Mouse (Mus musculus): ENCODE data around the gene Fastk. TPM values are rescaled to one million over a fixed set of nuclear protein-coding genes. Genes with fewer than 3 reads are reported as not detected.

Fastk gene
- polyA plus RNA-seq, 1 experiment from 2014 or later = 164 TPM

DNA sequence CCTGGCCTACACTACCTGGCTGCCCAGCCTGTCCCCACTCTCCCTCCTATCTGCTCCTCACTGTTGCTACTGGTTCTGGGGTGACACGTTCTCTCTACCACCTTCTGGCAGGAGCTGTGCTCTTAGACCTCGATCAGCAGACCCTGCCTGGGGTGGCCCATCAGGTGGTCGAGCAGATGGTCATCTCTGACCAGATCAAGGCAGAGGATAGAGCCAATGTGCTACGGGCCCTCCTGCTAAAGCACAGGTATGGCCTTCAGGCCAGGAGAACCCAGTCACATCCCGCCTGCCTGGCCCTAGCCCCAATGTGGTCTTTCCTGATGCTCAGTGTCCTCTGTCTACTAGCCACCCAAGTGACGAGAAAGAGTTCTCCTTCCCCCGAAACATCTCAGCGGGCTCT is 11.1 kb downstream of the Fastk start:
- Histone ChIP-seq H3K27me3 (replicated peaks) (no peaks in the 10 kb centered on the region), H3K9me3 (no peaks in the 10 kb centered on the region), H3K36me3 (peaks cover 96% of the 10 kb centered on the region), H3K4me2 (no peak overlapping the region), H3K27ac (replicated peaks) (peak overlapping the region; percentile 53; the same call in 1 of the 2 replicates), H3K4me1 (peaks cover 16% of the 10 kb centered on the region), H3K9ac (peak overlapping the region; percentile 19; the same call in 1 of the 2 replicates), H3K4me3 (no peak overlapping the region)
- ATAC-seq (ENCODE audit: extremely low read depth, insufficient number of reproducible peaks, low FRiP score, low TSS enrichment) = no peak
- 84% methylated on average over 8 of the region's 8 CpGs for WGBS

- no peaks in the 10 kb centered on the region for H3K9me3 ChIP-seq
- no peaks in the 10 kb centered on the region for H3K27me3 ChIP-seq (replicated peaks)
- 0 out of 2 replicates have a peak overlapping the region, but pooled peaks have one; percentile 5 for H3K27ac ChIP-seq (replicated peaks)
- 0 out of 2 replicates have a peak overlapping the region, but pooled peaks have one; percentile 3 for H3K4me3 ChIP-seq
- peaks cover 54% of the 10 kb centered on the region for H3K4me1 ChIP-seq
- H3K36me3 ChIP-seq = peaks cover 45% of the 10 kb centered on the region
- peak overlapping the region; percentile 91 for H3K9ac ChIP-seq
- no peak for ATAC-seq (ENCODE audit: extremely low read depth, insufficient number of reproducible peaks, low FRiP score, low TSS enrichment)
- WGBS = 21% methylated on average over 9 of the region's 9 CpGs
- peak overlapping the region; percentile 96 for H3K4me2 ChIP-seq
Observed at GRCm38 (mm10) chr5:24428596-24428995, 16.5 kb downstream of the Fastk start.

DNA sequence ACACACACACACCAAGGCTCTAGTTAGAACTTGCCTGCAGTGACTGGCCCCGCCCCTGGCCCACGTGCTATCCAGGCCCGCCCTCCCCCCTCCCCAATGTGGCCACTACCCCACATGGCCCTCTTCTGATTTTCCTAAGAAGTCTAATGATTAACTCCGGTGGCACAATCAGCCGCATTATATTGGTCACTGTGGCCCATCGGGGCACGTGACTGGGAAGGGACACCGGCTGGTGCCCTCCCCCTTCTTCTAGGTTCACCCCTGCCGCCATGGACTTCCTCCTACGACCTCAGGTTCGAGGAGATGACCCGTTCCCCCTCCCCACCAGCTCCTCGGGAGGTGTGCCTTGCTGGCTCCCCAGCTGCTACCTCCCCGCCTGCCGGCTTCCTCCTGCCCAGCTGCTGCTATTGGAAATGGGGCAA is 17.1 kb downstream of the Fastk start:
- Histone ChIP-seq H3K36me3 (peaks cover 39% of the 10 kb centered on the region), H3K4me2 (peak overlapping the region; percentile 96), H3K27me3 (replicated peaks) (no peaks in the 10 kb centered on the region), H3K27ac (replicated peaks) (0 out of 2 replicates have a peak overlapping the region, but pooled peaks have one; percentile 5), H3K4me1 (peaks cover 49% of the 10 kb centered on the region), H3K4me3 (0 out of 2 replicates have a peak overlapping the region, but pooled peaks have one; percentile 3), H3K9ac (peak overlapping the region; percentile 91), H3K9me3 (no peaks in the 10 kb centered on the region)
- no peak for ATAC-seq (ENCODE audit: extremely low read depth, insufficient number of reproducible peaks, low FRiP score, low TSS enrichment)
- WGBS = 14% methylated on average over 15 of the region's 15 CpGs

DNA sequence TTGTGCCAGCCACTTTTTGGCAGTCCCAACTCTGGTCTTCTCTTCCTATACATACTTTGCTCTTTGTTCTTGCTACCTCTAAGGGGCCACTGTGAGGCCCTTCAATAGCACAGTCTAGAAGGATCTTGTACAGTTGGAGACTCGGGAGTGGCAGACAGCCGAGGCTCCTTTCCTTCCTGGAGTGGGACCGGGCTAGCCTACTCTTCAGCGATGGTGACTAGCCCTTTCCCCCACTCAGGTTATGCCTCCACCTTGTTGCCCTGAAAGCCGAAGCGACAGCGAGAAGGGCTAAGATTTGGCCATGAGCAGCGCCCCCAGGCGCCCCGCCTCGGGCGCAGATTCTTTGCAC is 17.8 kb downstream of the Fastk start:
- no peak for ATAC-seq (ENCODE audit: extremely low read depth, insufficient number of reproducible peaks, low FRiP score, low TSS enrichment)
- peaks cover 31% of the 10 kb centered on the region for H3K36me3 ChIP-seq
- 27% methylated on average over 12 of the region's 12 CpGs for WGBS
- H3K27ac ChIP-seq (replicated peaks) = no peak overlapping the region
- H3K4me3 ChIP-seq = peak overlapping the region; percentile 81
- no peaks in the 10 kb centered on the region for H3K27me3 ChIP-seq (replicated peaks)
- peak overlapping the region; percentile 96 for H3K4me2 ChIP-seq
- H3K9ac ChIP-seq = peak overlapping the region; percentile 91; the same call in 1 of the 2 replicates
- peaks cover 51% of the 10 kb centered on the region for H3K4me1 ChIP-seq
- no peaks in the 10 kb centered on the region for H3K9me3 ChIP-seq

GRCm38 (mm10) chr5:24426556-24427284 is 18.4 kb downstream of the Fastk start:
- no peak overlapping the region for H3K27ac ChIP-seq (replicated peaks)
- no peak for ATAC-seq (ENCODE audit: extremely low read depth, insufficient number of reproducible peaks, low FRiP score, low TSS enrichment)
- H3K9me3 ChIP-seq = no peaks in the 10 kb centered on the region
- H3K4me3 ChIP-seq = peak overlapping the region; percentile 81
- peaks cover 30% of the 10 kb centered on the region for H3K36me3 ChIP-seq
- 18% methylated on average over 9 of the region's 9 CpGs for WGBS
- no peaks in the 10 kb centered on the region for H3K27me3 ChIP-seq (replicated peaks)
- peak overlapping the region; percentile 91 for H3K9ac ChIP-seq
- peak overlapping the region; percentile 96 for H3K4me2 ChIP-seq
- H3K4me1 ChIP-seq = peaks cover 51% of the 10 kb centered on the region

DNA sequence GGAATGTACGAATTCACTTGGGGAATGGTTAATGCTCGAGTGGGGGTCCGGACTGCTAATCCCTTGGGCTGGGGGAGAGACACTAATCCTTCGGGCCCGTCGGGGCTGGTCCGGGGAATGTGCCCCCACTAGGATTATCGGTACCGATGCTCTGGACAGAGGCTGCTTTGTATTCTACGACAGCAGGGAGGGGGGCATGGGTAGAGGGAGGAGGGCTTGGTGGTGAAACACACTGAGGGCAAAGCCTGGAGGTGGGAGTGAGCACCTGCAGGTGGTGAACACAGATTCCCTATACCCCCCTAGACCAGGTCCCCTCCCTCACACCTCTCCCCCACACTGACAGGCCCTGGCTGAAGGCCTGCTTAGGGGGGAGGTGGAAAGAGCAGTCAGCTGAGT is 19.1 kb downstream of the Fastk start:
- H3K27me3 ChIP-seq (replicated peaks) = no peaks in the 10 kb centered on the region
- 3% methylated on average over 10 of the region's 10 CpGs for WGBS
- H3K4me2 ChIP-seq = peak overlapping the region; percentile 96
- H3K9me3 ChIP-seq = no peaks in the 10 kb centered on the region
- peak overlapping the region; percentile 91 for H3K9ac ChIP-seq
- no peak for ATAC-seq (ENCODE audit: extremely low read depth, insufficient number of reproducible peaks, low FRiP score, low TSS enrichment)
- peak overlapping the region; percentile 81 for H3K4me3 ChIP-seq
- peak overlapping the region; percentile 97 for H3K27ac ChIP-seq (replicated peaks)
- H3K36me3 ChIP-seq = peaks cover 30% of the 10 kb centered on the region
- peaks cover 51% of the 10 kb centered on the region for H3K4me1 ChIP-seq

- Histone ChIP-seq H3K4me3 (peak overlapping the region; percentile 81), H3K9me3 (no peaks in the 10 kb centered on the region), H3K4me1 (peaks cover 51% of the 10 kb centered on the region), H3K27ac (replicated peaks) (peak overlapping the region; percentile 97), H3K27me3 (replicated peaks) (no peaks in the 10 kb centered on the region), H3K4me2 (peak overlapping the region; percentile 96), H3K36me3 (peaks cover 30% of the 10 kb centered on the region), H3K9ac (peak overlapping the region; percentile 91)
- no peak; the same call in 1 of the 2 replicates for ATAC-seq (ENCODE audit: extremely low read depth, insufficient number of reproducible peaks, low FRiP score, low TSS enrichment)
- WGBS = under 1% methylated on average over 26 of the region's 30 CpGs
Observed at GRCm38 (mm10) chr5:24425421-24426036, 19.6 kb downstream of the Fastk start.

DNA sequence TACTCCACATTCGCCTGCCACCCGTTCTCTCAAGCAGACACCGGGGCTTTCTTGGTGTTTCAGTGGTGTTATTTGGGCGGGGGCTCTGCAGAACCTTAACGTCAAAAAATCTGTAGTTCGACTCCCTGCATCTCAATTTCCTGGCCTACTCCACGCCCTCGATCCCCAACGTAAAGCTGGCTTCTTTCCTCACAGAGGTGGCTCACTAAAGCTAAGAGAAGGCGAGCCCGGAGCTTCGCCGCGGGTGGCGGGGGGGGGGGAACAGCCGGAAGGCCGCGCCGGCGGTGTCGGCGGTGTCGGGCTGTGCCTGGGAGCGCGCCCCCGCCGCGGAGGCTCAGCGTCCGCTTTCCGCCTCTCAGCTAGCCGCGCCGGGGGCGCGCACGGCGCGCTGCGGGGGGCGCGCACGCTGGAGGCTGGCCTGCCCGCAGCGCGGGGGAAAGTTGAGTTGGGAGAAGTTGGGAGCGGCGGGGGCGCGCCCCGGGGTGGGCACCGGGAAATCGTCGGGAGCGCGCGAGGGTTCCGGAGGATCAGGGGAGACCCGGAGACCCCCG is 20.2 kb downstream of the Fastk start:
- Histone ChIP-seq H3K36me3 (peaks cover 30% of the 10 kb centered on the region), H3K4me2 (peak overlapping the region; percentile 96), H3K27me3 (replicated peaks) (no peaks in the 10 kb centered on the region), H3K27ac (replicated peaks) (peak overlapping the region; percentile 97), H3K9me3 (no peaks in the 10 kb centered on the region), H3K4me1 (peaks cover 51% of the 10 kb centered on the region), H3K9ac (peak overlapping the region; percentile 91), H3K4me3 (peak overlapping the region; percentile 81)
- ATAC-seq (ENCODE audit: extremely low read depth, insufficient number of reproducible peaks, low FRiP score, low TSS enrichment) = peak; percentile 27
- under 1% methylated on average over 49 of the region's 60 CpGs for WGBS

DNA sequence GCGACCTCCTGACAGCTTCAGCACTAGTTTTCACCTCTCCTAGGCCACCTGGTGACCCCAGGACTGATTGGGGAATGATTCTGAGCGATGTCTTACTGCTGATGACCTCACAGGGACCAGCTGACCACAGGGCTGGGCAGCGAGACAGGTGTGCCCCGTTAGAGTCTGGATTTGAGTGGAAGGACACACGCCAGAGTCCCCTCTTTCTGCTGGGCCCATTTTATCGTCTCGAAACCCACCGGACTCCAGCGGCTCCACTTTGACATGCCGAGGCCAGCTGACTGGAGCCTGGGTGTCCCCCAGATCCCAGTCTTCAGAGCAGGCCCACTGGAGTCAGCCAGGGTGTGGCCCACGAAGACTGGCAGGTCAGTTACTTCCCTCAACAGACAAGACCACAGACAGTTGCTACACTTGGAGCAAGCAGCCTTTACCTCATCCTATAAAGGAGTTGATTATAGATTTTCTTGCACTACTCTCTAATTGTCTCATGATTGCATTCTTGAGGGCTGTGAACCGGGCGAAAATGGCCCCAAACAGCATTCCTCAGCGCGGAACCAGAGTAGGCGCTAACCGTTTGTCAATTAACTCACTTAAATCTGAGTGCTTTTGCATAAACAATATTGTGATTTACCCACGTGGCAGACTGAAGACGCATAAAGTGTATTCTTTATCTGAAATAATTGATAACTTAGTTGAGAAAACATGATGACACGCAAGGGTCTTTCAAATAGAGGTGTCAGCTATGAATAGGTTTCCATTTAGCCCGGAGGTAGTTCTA is 20.9 kb downstream of the Fastk start:
- Histone ChIP-seq H3K27me3 (replicated peaks) (no peaks in the 10 kb centered on the region), H3K36me3 (peaks cover 30% of the 10 kb centered on the region), H3K4me1 (peaks cover 51% of the 10 kb centered on the region), H3K4me3 (peak overlapping the region; percentile 81), H3K27ac (replicated peaks) (peak overlapping the region; percentile 97), H3K4me2 (peak overlapping the region; percentile 96), H3K9me3 (no peaks in the 10 kb centered on the region), H3K9ac (peak overlapping the region; percentile 91)
- 12% methylated on average over 21 of the region's 21 CpGs for WGBS
- peak; percentile 0; the same call in 1 of the 2 replicates for ATAC-seq (ENCODE audit: extremely low read depth, insufficient number of reproducible peaks, low FRiP score, low TSS enrichment)

- Histone ChIP-seq H3K36me3 (peaks cover 37% of the 10 kb centered on the region), H3K27ac (replicated peaks) (peak within 1 kb of the TSS; percentile 97), H3K4me3 (peak within 1 kb of the TSS; percentile 81), H3K9me3 (no peaks in the 10 kb centered on the region), H3K4me1 (peaks cover 44% of the 10 kb centered on the region), H3K9ac (peak within 1 kb of the TSS; percentile 91), H3K27me3 (replicated peaks) (no peaks in the 10 kb centered on the region), H3K4me2 (peak within 1 kb of the TSS; percentile 96)
- ATAC-seq (ENCODE audit: extremely low read depth, insufficient number of reproducible peaks, low FRiP score, low TSS enrichment) = peak; percentile 89
- WGBS = under 1% methylated on average over 46 of the region's 46 CpGs
Observed at GRCm38 (mm10) chr5:24423129-24424003, 21.7 kb downstream of the Fastk start, which contains the start of the genes Cdk5 and Slc4a2. TSS of gene Cdk5 (minus strand) at chr5:24423530. TSS of gene Slc4a2 (plus strand) at chr5:24423837.

Measured in heart, embryonic 13.5 days (tissue).